Mouse (Mus musculus): ENCODE results near the gene Higd1a.

The Higd1a gene

DNA sequence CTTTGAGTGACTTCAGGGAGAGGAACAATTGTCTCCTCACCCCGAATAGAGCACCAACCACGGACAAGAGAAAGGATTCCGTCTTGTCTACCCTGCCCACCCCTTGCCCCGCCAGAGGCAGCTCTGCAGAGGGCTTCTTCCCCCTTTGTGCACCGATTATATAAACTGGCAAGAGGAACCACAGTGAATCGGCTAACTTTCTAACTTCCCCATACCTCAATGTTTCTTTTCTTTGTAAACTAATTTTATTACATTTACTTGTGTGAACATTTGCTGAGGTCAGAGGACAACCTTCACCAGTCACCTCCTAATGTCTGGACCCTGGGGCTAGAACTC is at the start of gene Higd1a:
Gene Higd1a (minus strand): TSS at position 210 of the 336 bp plus-strand sequence.
- DNase-seq (ENCODE audit: low read depth, low spot score) = no peak

GRCm38 (mm10) chr9:121907356-121908070 is 49.4 kb upstream of the Higd1a start:
- no peak for DNase-seq (ENCODE audit: low read depth, low spot score)

- no peak for DNase-seq (ENCODE audit: low read depth, low spot score)
Observed at GRCm38 (mm10) chr9:121906456-121906855, 48.3 kb upstream of the Higd1a start.

DNA sequence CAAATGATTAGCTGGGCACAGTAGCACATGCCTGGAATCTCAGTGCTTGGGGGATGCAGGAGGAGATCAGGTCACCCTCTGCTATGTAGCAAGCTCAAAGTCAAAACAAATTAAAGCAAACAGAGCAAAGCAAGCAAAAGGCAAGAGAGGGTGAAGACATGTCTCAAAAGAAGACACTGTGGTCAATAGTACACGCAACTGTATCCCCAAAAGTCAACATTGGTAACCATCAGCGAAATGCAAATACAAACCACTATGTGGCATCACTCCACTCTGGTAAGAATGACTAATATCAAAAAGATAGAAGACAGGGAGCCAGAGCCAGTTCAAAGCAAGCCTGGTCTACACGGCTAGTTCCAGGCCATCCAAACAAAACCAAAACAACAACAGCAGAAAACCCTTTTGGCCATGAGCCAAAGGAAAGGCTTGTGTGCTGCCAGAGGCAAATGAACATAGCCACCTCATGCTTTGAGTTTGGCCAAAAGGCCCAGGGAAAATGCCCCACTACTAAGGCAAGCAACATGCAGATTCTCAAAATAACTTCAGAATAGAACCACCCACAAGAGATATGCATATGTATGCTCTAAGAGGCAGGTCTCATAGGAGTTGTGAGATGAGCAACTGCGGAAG is 47.5 kb upstream of the Higd1a start:
- DNase-seq (ENCODE audit: low read depth, low spot score) = no peak

DNA sequence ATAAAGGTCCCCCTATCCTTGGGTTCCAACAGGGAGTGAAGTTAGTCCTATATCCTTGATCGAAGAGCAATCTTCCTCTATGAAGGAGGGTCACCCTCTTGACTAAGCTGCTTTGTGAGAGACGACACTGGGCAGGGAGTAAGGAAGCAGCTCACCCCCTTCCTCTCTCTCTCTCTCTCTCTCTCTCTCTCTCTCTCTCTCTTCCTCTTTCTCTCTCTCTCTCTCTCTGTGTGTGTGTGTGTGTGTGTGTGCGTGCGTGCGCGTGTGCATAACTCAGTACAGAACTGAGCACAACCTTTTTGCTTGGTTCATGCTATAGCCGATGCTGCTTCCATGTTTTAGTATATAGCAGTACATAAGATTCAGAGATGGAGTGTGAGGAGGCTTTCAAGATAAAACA is 46.8 kb upstream of the Higd1a start:
- DNase-seq (ENCODE audit: low read depth, low spot score) = no peak

GRCm38 (mm10) chr9:121904319-121904718 is 46.2 kb upstream of the Higd1a start:
- no peak for DNase-seq (ENCODE audit: low read depth, low spot score)

- DNase-seq (ENCODE audit: low read depth, low spot score) = no peak
Observed at GRCm38 (mm10) chr9:121903476-121904305, 45.5 kb upstream of the Higd1a start.

DNA sequence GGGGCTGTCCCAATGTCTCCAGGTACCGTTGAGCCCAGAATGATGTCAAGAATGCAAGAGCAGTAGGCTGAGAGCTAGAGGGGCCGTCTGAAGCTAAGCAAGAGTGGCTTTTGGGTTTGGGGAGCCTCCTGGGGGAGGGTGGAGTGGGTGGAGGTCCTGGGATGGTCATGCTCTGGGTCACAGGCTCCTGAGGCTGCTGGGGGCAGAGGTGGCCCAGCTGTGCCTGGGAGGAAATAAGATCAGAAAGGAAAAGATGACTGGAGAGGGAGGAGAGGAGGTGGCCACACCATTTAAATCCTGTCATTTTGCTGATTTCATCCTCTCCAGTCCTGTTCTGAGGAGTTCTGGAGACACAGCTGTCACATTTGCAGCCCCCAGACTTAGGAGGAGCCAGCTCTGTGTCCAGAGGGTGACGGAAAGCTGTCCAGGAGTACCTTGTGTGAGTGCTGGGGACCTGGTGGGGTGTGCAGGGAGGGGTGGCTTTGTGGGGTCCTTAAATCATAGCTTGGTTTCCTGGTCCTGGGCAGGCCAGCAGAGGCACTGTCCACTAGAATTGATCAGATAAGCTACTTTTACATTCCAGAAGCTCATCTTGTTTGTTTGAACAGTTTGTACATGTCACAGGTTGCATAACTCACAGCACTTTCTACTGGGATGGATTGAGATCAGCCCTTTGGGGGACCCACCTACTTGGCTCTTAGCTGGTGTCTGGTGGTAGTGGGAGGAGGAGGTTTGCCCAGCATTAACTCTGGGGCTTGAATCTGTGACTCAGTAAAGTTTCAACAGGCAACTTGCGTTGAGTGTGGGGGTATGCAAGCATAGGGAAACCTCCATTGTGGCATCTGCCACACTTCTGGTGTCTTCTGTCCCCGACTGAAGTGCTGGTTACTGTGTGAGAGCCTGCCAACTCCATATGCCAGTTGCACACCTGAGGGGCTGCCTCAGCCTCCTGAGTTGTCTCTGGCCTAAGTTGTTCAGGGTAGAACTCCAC is 43.8 kb upstream of the Higd1a start:
- no peak for DNase-seq (ENCODE audit: low read depth, low spot score)

- no peak for DNase-seq (ENCODE audit: low read depth, low spot score)
Observed at GRCm38 (mm10) chr9:121900282-121900855, 42.2 kb upstream of the Higd1a start.

DNA sequence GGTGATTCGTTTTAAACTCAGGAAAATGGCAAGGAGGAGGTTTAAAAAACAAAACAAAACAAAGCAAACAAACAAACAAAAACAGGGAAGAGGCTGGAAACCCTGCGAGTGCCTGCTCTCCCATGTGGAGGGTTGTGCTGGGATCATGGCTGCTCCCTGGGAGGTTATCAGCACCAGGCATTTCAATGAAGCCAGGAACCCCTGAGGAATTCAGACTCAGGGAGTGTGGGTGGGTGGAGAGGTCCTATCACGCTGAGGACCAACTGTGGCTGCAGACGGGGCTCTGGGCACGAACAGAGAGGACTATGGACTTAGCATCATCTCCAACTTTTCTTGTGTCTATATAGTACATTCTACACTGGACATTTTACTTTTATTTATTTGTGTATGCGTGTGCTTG is 41.1 kb upstream of the Higd1a start:
- no peak for DNase-seq (ENCODE audit: low read depth, low spot score)

GRCm38 (mm10) chr9:121898245-121898644 is 40.1 kb upstream of the Higd1a start, which contains the start of gene Ackr2:
Gene Ackr2, plus strand, starts transcription at chr9:121898355.
- no peak for DNase-seq (ENCODE audit: low read depth, low spot score)

- no peak for DNase-seq (ENCODE audit: low read depth, low spot score)
Observed at GRCm38 (mm10) chr9:121896820-121897219, 38.7 kb upstream of the Higd1a start.

GRCm38 (mm10) chr9:121895392-121895993 is 37.3 kb upstream of the Higd1a start:
- DNase-seq (ENCODE audit: low read depth, low spot score) = no peak

DNA sequence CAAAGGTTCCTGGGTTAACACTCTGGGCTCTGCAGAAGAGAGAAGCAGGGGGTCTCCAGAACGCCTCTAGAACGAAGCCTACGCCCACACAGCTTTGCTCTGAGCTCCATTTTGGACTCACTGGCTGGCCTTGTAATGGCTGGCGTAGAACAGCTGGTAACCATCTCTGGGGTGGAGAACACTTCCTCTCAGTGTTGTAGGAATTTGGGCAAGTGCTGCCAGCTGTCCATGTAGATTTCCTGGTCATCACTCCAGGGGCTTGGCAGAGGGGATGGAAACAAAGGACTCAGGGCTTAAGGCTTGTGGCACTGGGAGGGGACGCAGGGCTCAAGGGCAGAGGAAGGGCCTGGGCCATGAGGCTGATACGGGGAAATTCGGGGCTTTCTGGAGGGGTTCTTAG is 36.3 kb upstream of the Higd1a start:
- DNase-seq (ENCODE audit: low read depth, low spot score) = no peak

GRCm38 (mm10) chr9:121892057-121892687 is 34.0 kb upstream of the Higd1a start:
- DNase-seq (ENCODE audit: low read depth, low spot score) = no peak

DNA sequence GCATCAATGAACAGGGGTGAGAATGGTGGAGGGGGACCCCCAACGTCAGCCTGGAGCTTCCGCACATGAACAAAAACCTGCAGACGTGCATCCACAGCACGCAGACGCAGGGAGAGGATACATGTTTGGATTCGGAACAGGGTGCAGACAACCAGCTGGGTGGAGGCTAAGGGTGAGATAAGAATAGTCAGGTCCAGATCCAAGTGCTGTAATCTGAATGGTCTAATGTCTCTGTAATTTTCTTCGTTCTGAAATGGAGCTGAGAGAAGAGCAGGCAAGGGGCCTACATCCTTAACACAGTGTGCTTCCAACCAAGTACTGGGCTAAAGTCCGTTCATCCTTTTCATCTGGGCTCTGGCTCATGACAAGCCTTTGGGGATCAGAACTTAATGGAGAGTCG is 33.1 kb upstream of the Higd1a start:
- no peak for DNase-seq (ENCODE audit: low read depth, low spot score)

GRCm38 (mm10) chr9:121890441-121890941 is 32.3 kb upstream of the Higd1a start:
- no peak for DNase-seq (ENCODE audit: low read depth, low spot score)

DNA sequence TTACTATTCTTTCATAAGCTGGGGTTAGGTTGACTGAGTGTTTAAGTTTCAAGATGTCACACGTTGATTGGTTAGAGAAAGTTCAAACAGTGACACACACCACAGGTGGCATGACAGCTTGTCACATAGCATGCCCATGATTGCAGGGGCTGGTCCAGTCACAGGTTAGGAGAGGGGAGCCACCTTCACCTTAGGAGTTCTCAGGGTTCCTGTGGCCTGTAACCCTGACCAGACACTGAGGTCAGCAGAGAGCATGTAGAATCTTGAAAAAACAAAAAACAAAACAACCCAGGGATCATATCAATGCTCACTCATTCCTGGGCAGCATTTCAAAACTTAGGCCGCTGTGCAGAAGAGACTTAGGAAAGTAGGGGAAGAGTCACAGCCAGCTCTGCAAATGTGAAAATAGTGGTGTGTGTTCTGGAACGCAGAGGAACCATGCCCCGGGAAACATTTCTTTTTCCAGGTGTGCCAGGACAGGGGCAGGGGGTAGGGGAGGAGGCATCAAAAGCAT is 31.8 kb upstream of the Higd1a start:
- no peak for DNase-seq (ENCODE audit: low read depth, low spot score)

GRCm38 (mm10) chr9:121882015-121882457 is 23.9 kb upstream of the Higd1a start:
- no peak for DNase-seq (ENCODE audit: low read depth, low spot score)

GRCm38 (mm10) chr9:121881301-121881700 is 23.1 kb upstream of the Higd1a start:
- DNase-seq (ENCODE audit: low read depth, low spot score) = no peak
